Mouse (Mus musculus): ENCODE results near the gene Mak. TPM values are rescaled to one million over a fixed set of nuclear protein-coding genes. Genes with fewer than 3 reads are reported as not detected.

The Mak gene
- polyA plus RNA-seq, 1 experiment from 2014 or later = 1.2 TPM

GRCm38 (mm10) chr13:41100031-41100430 lies 20.5 kb upstream of the Mak start:
- Histone ChIP-seq H3K27ac (ENCODE audit: low read depth, low read length) (no peak overlapping the region), H3K36me3 (ENCODE audit: control insufficient read depth, insufficient read depth, low read length) (no peaks in the 10 kb centered on the region), H3K4me1 (ENCODE audit: control insufficient read depth, insufficient read depth, low read length) (no peaks in the 10 kb centered on the region), H3K9ac (ENCODE audit: low read depth, low read length) (no peak overlapping the region), H3K9me3 (ENCODE audit: control insufficient read depth, low read length) (no peaks in the 10 kb centered on the region), H3K4me3 (ENCODE audit: low read length) (no peak overlapping the region), H3K27me3 (ENCODE audit: control insufficient read depth, insufficient read depth, low read length) (no peaks in the 10 kb centered on the region), H3K4me2 (replicated peaks; ENCODE audit: low read depth, low read length) (no peak overlapping the region)
- 95% methylated on average over 2 of the region's 2 CpGs for WGBS
- no peak for ATAC-seq (ENCODE audit: low FRiP score, low TSS enrichment)

GRCm38 (mm10) chr13:41098325-41098724 lies 18.8 kb upstream of the Mak start:
- Histone ChIP-seq H3K9me3 (ENCODE audit: control insufficient read depth, low read length) (no peaks in the 10 kb centered on the region), H3K27me3 (ENCODE audit: control insufficient read depth, insufficient read depth, low read length) (no peaks in the 10 kb centered on the region), H3K27ac (ENCODE audit: low read depth, low read length) (no peak overlapping the region), H3K4me3 (ENCODE audit: low read length) (no peak overlapping the region), H3K4me2 (replicated peaks; ENCODE audit: low read depth, low read length) (no peak overlapping the region), H3K4me1 (ENCODE audit: control insufficient read depth, insufficient read depth, low read length) (no peaks in the 10 kb centered on the region), H3K9ac (ENCODE audit: low read depth, low read length) (no peak overlapping the region), H3K36me3 (ENCODE audit: control insufficient read depth, insufficient read depth, low read length) (no peaks in the 10 kb centered on the region)
- no peak for ATAC-seq (ENCODE audit: low FRiP score, low TSS enrichment)
- 87% methylated on average over 15 of the region's 15 CpGs for WGBS

DNA sequence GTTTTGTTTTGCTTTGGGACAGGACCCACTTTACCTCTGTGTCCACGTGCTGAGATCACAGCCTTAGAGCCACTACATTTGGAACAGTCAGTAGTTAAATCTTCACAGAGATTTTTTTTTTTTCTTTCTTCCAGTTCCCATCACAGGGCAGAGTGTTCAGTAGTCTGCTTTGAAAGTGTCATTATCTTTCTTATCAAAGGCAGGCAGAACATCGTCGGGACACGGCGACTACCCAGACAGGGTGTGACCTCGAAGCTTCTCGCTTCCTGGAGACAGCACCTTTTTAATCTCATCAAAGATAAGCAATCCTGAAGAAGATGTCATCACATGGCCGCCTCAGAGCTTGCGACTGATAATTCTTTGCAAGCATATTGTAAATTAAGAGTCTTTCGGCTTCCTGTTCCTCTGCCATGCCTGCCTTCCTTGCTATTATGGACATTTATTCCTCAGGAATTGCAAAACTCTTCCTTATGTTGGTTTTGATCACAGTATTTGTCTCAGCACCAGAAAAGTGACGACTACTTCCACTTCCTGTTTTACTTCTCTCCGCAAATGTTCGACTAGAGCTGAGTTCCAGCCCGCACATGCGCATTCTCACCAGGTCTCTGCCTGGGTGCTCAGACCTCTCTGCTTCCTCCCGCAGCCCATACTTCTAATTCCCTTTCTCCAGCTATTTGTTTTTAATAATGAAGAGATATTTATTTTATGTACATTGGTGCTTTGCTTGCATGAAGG lies 18.0 kb upstream of the Mak start:
- WGBS = 79% methylated on average over 16 of the region's 16 CpGs
- Histone ChIP-seq H3K36me3 (ENCODE audit: control insufficient read depth, insufficient read depth, low read length) (no peaks in the 10 kb centered on the region), H3K9me3 (ENCODE audit: control insufficient read depth, low read length) (no peaks in the 10 kb centered on the region), H3K4me1 (ENCODE audit: control insufficient read depth, insufficient read depth, low read length) (0 out of 2 replicates have a peak, but pooled peaks cover 3% of the 10 kb centered on the region), H3K27ac (ENCODE audit: low read depth, low read length) (no peak overlapping the region), H3K9ac (ENCODE audit: low read depth, low read length) (no peak overlapping the region), H3K4me2 (replicated peaks; ENCODE audit: low read depth, low read length) (no peak overlapping the region), H3K27me3 (ENCODE audit: control insufficient read depth, insufficient read depth, low read length) (no peaks in the 10 kb centered on the region), H3K4me3 (ENCODE audit: low read length) (no peak overlapping the region)
- ATAC-seq (ENCODE audit: low FRiP score, low TSS enrichment) = no peak

GRCm38 (mm10) chr13:41094160-41094559 lies 14.7 kb upstream of the Mak start:
- Histone ChIP-seq H3K27me3 (ENCODE audit: control insufficient read depth, insufficient read depth, low read length) (no peaks in the 10 kb centered on the region), H3K4me3 (ENCODE audit: low read length) (no peak overlapping the region), H3K9ac (ENCODE audit: low read depth, low read length) (no peak overlapping the region), H3K9me3 (ENCODE audit: control insufficient read depth, low read length) (no peaks in the 10 kb centered on the region), H3K4me1 (ENCODE audit: control insufficient read depth, insufficient read depth, low read length) (0 out of 2 replicates have a peak, but pooled peaks cover 3% of the 10 kb centered on the region), H3K4me2 (replicated peaks; ENCODE audit: low read depth, low read length) (no peak overlapping the region), H3K36me3 (ENCODE audit: control insufficient read depth, insufficient read depth, low read length) (no peaks in the 10 kb centered on the region), H3K27ac (ENCODE audit: low read depth, low read length) (no peak overlapping the region)
- no peak for ATAC-seq (ENCODE audit: low FRiP score, low TSS enrichment)
- WGBS = 85% methylated on average over 10 of the region's 10 CpGs

DNA sequence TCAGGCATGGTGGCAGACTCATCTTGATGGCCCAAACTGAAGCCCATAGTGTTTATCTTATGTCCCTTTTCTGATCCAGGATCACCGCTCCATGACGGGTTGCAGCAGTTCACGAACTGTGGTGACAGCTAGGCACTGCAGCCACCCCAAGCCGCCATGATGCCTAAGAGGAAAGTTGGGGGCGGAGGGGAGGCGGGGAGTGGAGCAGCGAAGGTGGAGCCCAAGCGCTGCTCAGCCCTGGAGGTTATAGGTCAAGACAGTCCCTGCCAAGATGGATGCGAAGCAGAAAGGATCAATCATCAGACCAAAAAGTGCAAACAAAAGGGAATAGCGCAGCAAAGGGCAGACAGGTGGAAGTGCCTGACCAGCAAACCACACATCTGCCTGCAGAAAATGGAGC lies 11.8 kb upstream of the Mak start:
- Histone ChIP-seq H3K9me3 (ENCODE audit: control insufficient read depth, low read length) (no peaks in the 10 kb centered on the region), H3K4me1 (ENCODE audit: control insufficient read depth, insufficient read depth, low read length) (0 out of 2 replicates have a peak, but pooled peaks cover 3% of the 10 kb centered on the region), H3K36me3 (ENCODE audit: control insufficient read depth, insufficient read depth, low read length) (no peaks in the 10 kb centered on the region), H3K4me3 (ENCODE audit: low read length) (no peak overlapping the region), H3K9ac (ENCODE audit: low read depth, low read length) (no peak overlapping the region), H3K4me2 (replicated peaks; ENCODE audit: low read depth, low read length) (no peak overlapping the region), H3K27me3 (ENCODE audit: control insufficient read depth, insufficient read depth, low read length) (no peaks in the 10 kb centered on the region), H3K27ac (ENCODE audit: low read depth, low read length) (no peak overlapping the region)
- ATAC-seq (ENCODE audit: low FRiP score, low TSS enrichment) = no peak
- WGBS = 38% methylated on average over 10 of the region's 10 CpGs

GRCm38 (mm10) chr13:41088746-41089145 lies 9.2 kb upstream of the Mak start:
- no peak overlapping the region for H3K4me3 ChIP-seq (ENCODE audit: low read length)
- no peak for ATAC-seq (ENCODE audit: low FRiP score, low TSS enrichment)
- H3K4me2 ChIP-seq (replicated peaks; ENCODE audit: low read depth, low read length) = no peak overlapping the region
- H3K27me3 ChIP-seq (ENCODE audit: control insufficient read depth, insufficient read depth, low read length) = no peaks in the 10 kb centered on the region
- H3K4me1 ChIP-seq (ENCODE audit: control insufficient read depth, insufficient read depth, low read length) = 0 out of 2 replicates have a peak, but pooled peaks cover 3% of the 10 kb centered on the region
- no peaks in the 10 kb centered on the region for H3K9me3 ChIP-seq (ENCODE audit: control insufficient read depth, low read length)
- no peak overlapping the region for H3K9ac ChIP-seq (ENCODE audit: low read depth, low read length)
- H3K36me3 ChIP-seq (ENCODE audit: control insufficient read depth, insufficient read depth, low read length) = no peaks in the 10 kb centered on the region
- no peak overlapping the region for H3K27ac ChIP-seq (ENCODE audit: low read depth, low read length)

DNA sequence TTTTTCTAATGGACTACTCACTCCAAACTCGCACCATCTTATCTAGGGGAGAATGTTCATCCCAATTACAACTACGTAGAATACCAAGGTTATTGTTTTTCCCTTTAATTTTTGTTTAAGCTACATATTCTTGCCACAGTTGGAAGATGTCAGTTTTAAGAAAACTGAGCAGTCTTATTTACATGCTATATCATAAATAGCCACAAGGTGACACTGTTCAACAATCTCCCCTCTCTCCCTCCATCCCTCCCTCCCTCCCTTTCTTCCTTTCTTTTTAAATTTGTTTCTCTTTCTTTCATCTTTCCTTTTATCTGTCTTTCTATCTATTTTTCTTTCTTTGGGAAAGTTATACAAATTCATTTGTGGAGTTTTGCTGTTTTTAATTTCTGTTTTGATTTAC lies 5.6 kb upstream of the Mak start:
- H3K9ac ChIP-seq (ENCODE audit: low read depth, low read length) = no peak overlapping the region
- H3K4me2 ChIP-seq (replicated peaks; ENCODE audit: low read depth, low read length) = no peak overlapping the region
- H3K27ac ChIP-seq (ENCODE audit: low read depth, low read length) = no peak overlapping the region
- 16% methylated on average over 2 of the region's 2 CpGs for WGBS
- H3K36me3 ChIP-seq (ENCODE audit: control insufficient read depth, insufficient read depth, low read length) = no peaks in the 10 kb centered on the region
- H3K4me3 ChIP-seq (ENCODE audit: low read length) = no peak overlapping the region
- H3K27me3 ChIP-seq (ENCODE audit: control insufficient read depth, insufficient read depth, low read length) = no peaks in the 10 kb centered on the region
- H3K9me3 ChIP-seq (ENCODE audit: control insufficient read depth, low read length) = no peaks in the 10 kb centered on the region
- no peak for ATAC-seq (ENCODE audit: low FRiP score, low TSS enrichment)
- H3K4me1 ChIP-seq (ENCODE audit: control insufficient read depth, insufficient read depth, low read length) = no peaks in the 10 kb centered on the region

- no peak for ATAC-seq (ENCODE audit: low FRiP score, low TSS enrichment)
- Histone ChIP-seq H3K36me3 (ENCODE audit: control insufficient read depth, insufficient read depth, low read length) (no peaks in the 10 kb centered on the region), H3K9me3 (ENCODE audit: control insufficient read depth, low read length) (no peaks in the 10 kb centered on the region), H3K27ac (ENCODE audit: low read depth, low read length) (no peak overlapping the region), H3K4me2 (replicated peaks; ENCODE audit: low read depth, low read length) (no peak overlapping the region), H3K9ac (ENCODE audit: low read depth, low read length) (no peak overlapping the region), H3K4me3 (ENCODE audit: low read length) (no peak overlapping the region), H3K4me1 (ENCODE audit: control insufficient read depth, insufficient read depth, low read length) (no peaks in the 10 kb centered on the region), H3K27me3 (ENCODE audit: control insufficient read depth, insufficient read depth, low read length) (no peaks in the 10 kb centered on the region)
- WGBS = 78% methylated on average over 3 of the region's 3 CpGs
Measured at GRCm38 (mm10) chr13:41084521-41084920, 5.0 kb upstream of the Mak start.

DNA sequence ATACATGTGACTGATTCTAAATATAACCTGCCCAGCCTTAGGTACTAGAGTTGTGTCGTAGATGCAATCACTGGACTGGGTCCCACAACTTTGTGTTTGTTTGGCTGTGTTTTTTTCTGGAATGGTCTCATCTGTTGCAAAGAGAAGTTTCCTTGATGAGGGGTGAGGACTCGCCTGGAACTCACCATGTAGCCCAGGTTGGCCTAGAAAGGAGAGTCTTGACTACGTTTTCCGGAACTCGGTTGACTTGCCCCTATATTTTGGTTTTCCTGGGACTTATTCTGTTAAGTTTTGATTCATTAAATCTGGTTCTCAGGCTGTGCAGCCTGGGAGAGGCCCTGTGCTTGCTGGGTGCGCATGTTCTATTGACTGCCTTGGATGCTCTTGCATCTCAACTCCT lies 1.2 kb upstream of the Mak start:
- WGBS = 90% methylated on average over 6 of the region's 6 CpGs
- H3K9ac ChIP-seq (ENCODE audit: low read depth, low read length) = no peak overlapping the region
- H3K36me3 ChIP-seq (ENCODE audit: control insufficient read depth, insufficient read depth, low read length) = no peaks in the 10 kb centered on the region
- no peaks in the 10 kb centered on the region for H3K4me1 ChIP-seq (ENCODE audit: control insufficient read depth, insufficient read depth, low read length)
- no peak overlapping the region for H3K4me3 ChIP-seq (ENCODE audit: low read length)
- H3K4me2 ChIP-seq (replicated peaks; ENCODE audit: low read depth, low read length) = no peak overlapping the region
- no peaks in the 10 kb centered on the region for H3K9me3 ChIP-seq (ENCODE audit: control insufficient read depth, low read length)
- H3K27ac ChIP-seq (ENCODE audit: low read depth, low read length) = no peak overlapping the region
- ATAC-seq (ENCODE audit: low FRiP score, low TSS enrichment) = no peak
- H3K27me3 ChIP-seq (ENCODE audit: control insufficient read depth, insufficient read depth, low read length) = peaks cover 9% of the 10 kb centered on the region

Data from kidney, embryonic 14.5 days (tissue).